ENCODE assay signal across 15 mouse cellular contexts in the genomic region with DNA sequence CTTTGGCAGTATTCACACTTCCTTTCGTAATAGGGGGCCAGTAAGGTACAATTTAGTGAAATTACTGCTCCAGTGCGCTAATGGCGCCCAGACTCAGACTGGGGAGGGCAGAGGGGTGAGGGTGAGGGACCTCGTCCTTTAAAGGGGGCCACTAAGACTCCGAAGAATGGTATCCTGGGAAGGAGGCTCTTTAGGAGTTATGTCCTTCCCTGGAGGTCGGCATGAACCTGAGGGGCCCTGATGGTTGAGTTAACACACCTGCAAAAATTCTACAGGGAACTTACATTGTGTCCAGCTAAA.
A peak's percentile ranks its signal among the peaks of the same experiment; 100 is the strongest.
DNase-seq lines count a peak whose midpoint lies in the region; ATAC-seq and TF ChIP-seq lines count a peak whose summit lies in the region.
"Had no signal": no experiment of that assay in that cellular context is flagged by ENCODE, and none has a peak within 500 bp of the region (broad histone marks: within the 10 kb centered on the region; RNA-seq: fewer than 3 reads in every experiment).

No protein-coding gene starts in this region.

- no peak overlapping the region for H3K4me3 ChIP-seq in forebrain, embryonic 10.5 days
- no peak overlapping the region for H3K4me3 ChIP-seq in forebrain, postnatal 0 days (ENCODE audit: low read depth, low read length)
- H3K4me3 ChIP-seq in midbrain, embryonic 13.5 days (replicated peaks) = no peak overlapping the region
- no peak overlapping the region for H3K4me3 ChIP-seq in heart, embryonic 11.5 days (ENCODE audit: low read depth, low read length)
- H3K4me3 ChIP-seq: heart, embryonic 12.5 days; limb, embryonic 12.5 days had no signal

- ATAC-seq in cerebellum, adult (ENCODE audit: insufficient number of reproducible peaks, low FRiP score, low TSS enrichment) = no peak
- no peak; the same call in 1 of the 2 replicates for ATAC-seq in forebrain, postnatal 0 days
- ATAC-seq in midbrain, embryonic 13.5 days = peak; percentile 12
- ATAC-seq in heart, embryonic 11.5 days (replicated peaks; ENCODE audit: insufficient number of reproducible peaks, low FRiP score, low TSS enrichment) = no peak
- ATAC-seq: activated CD4-positive, CD25-positive, alpha-beta regulatory T cell, adult 4 months had no signal

- H3K36me3 ChIP-seq in forebrain, embryonic 10.5 days (replicated peaks) = no peaks in the 10 kb centered on the region
- H3K36me3 ChIP-seq in forebrain, postnatal 0 days (ENCODE audit: insufficient read depth) = no peaks in the 10 kb centered on the region
- no peaks in the 10 kb centered on the region for H3K36me3 ChIP-seq in midbrain, embryonic 13.5 days
- no peaks in the 10 kb centered on the region for H3K36me3 ChIP-seq in heart, embryonic 11.5 days (ENCODE audit: control insufficient read depth, insufficient read depth, low read length)
- H3K36me3 ChIP-seq: heart, embryonic 12.5 days; limb, embryonic 12.5 days had no signal

- H3K4me2 ChIP-seq in forebrain, postnatal 0 days (ENCODE audit: low read depth) = peak overlapping the region; percentile 35
- no peak overlapping the region for H3K4me2 ChIP-seq in midbrain, embryonic 13.5 days (replicated peaks)
- H3K4me2 ChIP-seq in heart, embryonic 11.5 days = no peak overlapping the region
- H3K4me2 ChIP-seq: heart, embryonic 12.5 days; limb, embryonic 12.5 days had no signal

- peaks cover 43% of the 10 kb centered on the region for H3K4me1 ChIP-seq in forebrain, embryonic 10.5 days
- peaks cover 22% of the 10 kb centered on the region for H3K4me1 ChIP-seq in forebrain, postnatal 0 days (ENCODE audit: insufficient read depth)
- peaks cover 37% of the 10 kb centered on the region for H3K4me1 ChIP-seq in midbrain, embryonic 13.5 days (replicated peaks)
- H3K4me1 ChIP-seq in heart, embryonic 11.5 days (ENCODE audit: control insufficient read depth, insufficient read depth, low read length) = no peaks in the 10 kb centered on the region
- H3K4me1 ChIP-seq: heart, embryonic 12.5 days; limb, embryonic 12.5 days had no signal

- WGBS in forebrain, embryonic 10.5 days = 72% methylated on average over 6 of the region's 6 CpGs
- WGBS in forebrain, postnatal 0 days = 23% methylated on average over 6 of the region's 6 CpGs
- 64% methylated on average over 6 of the region's 6 CpGs for WGBS in midbrain, embryonic 13.5 days
- 81% methylated on average over 6 of the region's 6 CpGs for WGBS in heart, embryonic 11.5 days (ENCODE audit: insufficient replicate concordance)

- H3K27me3 ChIP-seq in forebrain, embryonic 10.5 days (ENCODE audit: poor library complexity, severe bottlenecking) = no peaks in the 10 kb centered on the region
- H3K27me3 ChIP-seq in forebrain, postnatal 0 days (ENCODE audit: insufficient read depth, low read length) = no peaks in the 10 kb centered on the region
- H3K27me3 ChIP-seq in midbrain, embryonic 13.5 days = no peaks in the 10 kb centered on the region
- H3K27me3 ChIP-seq in heart, embryonic 11.5 days (ENCODE audit: control insufficient read depth, insufficient read depth, low read length) = no peaks in the 10 kb centered on the region
- H3K27me3 ChIP-seq: heart, embryonic 12.5 days; limb, embryonic 12.5 days had no signal

- intact Hi-C loops in heart, postnatal 25 days (cut with DNase I) = no loop called here

- peak overlapping the region; percentile 72; the same call in 1 of the 2 replicates for H3K27ac ChIP-seq in forebrain, embryonic 10.5 days
- peak overlapping the region; percentile 91 for H3K27ac ChIP-seq in forebrain, postnatal 0 days (ENCODE audit: low read depth, low read length)
- H3K27ac ChIP-seq in midbrain, embryonic 13.5 days = peak overlapping the region; percentile 80
- H3K27ac ChIP-seq in heart, embryonic 11.5 days (ENCODE audit: low read depth, low read length) = no peak overlapping the region
- H3K27ac ChIP-seq: kidney, postnatal 0 days; limb, embryonic 12.5 days had no signal

- DNase-seq in cerebellum, postnatal 14 days = peak; percentile 34 to 59
- no peak for DNase-seq in forebrain, embryonic 10.5 days (ENCODE audit: extremely low spot score, low spot score)
- DNase-seq in forebrain, postnatal 0 days = no peak
- DNase-seq in kidney, adult 18-20 months = no peak
- DNase-seq in heart, postnatal 25 days (ENCODE audit: low spot score) = no peak
- DNase-seq: lung, adult 18-20 months; right cerebral cortex, adult 18-20 months; thymus, adult 2 months had no signal

- H3K9ac ChIP-seq in forebrain, postnatal 0 days = no peak overlapping the region
- H3K9ac ChIP-seq in midbrain, embryonic 13.5 days (replicated peaks) = no peak overlapping the region
- H3K9ac ChIP-seq in heart, embryonic 11.5 days (ENCODE audit: low read depth, low read length) = no peak overlapping the region
- H3K9ac ChIP-seq: heart, embryonic 12.5 days; limb, embryonic 12.5 days had no signal

- TF ChIP-seq CTCF in forebrain, postnatal 0 days (IDR thresholded peaks at IDR 0.05; ENCODE audit: low read depth) = no peak

- H3K9me3 ChIP-seq in forebrain, embryonic 10.5 days = no peaks in the 10 kb centered on the region
- no peaks in the 10 kb centered on the region for H3K9me3 ChIP-seq in forebrain, postnatal 0 days (ENCODE audit: low read length)
- no peaks in the 10 kb centered on the region for H3K9me3 ChIP-seq in midbrain, embryonic 13.5 days
- H3K9me3 ChIP-seq in heart, embryonic 11.5 days (replicated peaks; ENCODE audit: control insufficient read depth, low read length) = no peaks in the 10 kb centered on the region
- H3K9me3 ChIP-seq: heart, embryonic 12.5 days; limb, embryonic 12.5 days had no signal

Comparison
In these comparisons a context has a peak if more than half of its experiments do, and no peak if none do; other contexts are left out.
1. DNase-seq: peak in cerebellum, postnatal 14 days (2 of 2); none in forebrain, embryonic 10.5 days (single experiment), forebrain, postnatal 0 days (single experiment), kidney, adult 18-20 months (single experiment) and heart, postnatal 25 days (single experiment).